Mouse (Mus musculus): ENCODE data around the gene Gm13278.
"Not testable (repeated sequence)": the region's sequence is repeated elsewhere in the genome, so short reads cannot be mapped to it uniquely, and the experiment has no call there.

DNA sequence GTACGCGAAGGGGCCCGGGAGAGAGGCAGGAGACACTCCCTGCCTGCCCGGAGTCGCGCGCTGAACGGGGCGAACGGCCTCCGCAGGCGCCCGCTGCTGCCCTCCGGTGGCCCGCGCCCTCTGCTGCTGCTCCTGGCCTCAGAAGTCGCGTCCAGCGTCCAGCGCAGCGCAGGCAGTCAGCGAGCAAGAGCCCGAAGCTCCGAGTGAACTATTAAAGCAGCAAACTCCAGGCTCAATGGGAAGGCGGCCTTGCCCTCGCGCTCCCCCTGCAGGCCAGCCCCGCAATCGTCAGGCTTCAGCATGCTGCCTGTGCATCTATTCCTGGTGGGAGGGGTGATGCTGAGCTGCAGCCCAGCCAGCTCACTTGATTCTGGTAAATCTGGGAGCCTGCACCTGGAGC lies 11.8 kb upstream of the Gm13278 start, which contains the start of gene Gm13272:
- not testable (repeated sequence) for TF ChIP-seq CTCF, POLR2A (IDR thresholded peaks at IDR 0.05; ENCODE audit: insufficient read depth, low read depth, low read length)
